Mouse (Mus musculus): ENCODE measurements around the gene Myo19.

DNA sequence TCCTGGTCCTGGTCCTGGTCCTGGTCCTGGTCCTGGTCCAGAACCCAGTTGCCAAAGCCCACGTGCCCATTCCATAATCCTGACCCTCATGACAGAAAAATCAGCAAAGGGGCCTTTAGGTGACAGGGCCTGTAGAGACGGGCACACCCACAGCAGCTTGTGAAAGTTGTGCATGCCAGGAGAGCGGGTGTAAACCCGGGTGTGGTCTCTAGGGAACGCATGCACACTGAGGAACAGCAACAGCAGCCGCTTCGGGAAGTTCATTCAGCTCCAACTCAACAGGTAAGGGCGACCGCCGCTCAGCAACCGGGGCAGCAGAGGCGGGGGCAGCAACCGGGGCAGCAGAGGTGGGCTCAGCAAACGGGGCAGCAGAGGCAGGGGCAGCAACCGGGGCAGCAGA lies 13.2 kb downstream of the Myo19 start:
- TF ChIP-seq CTCF (IDR thresholded peaks at IDR 0.05; ENCODE audit: extremely low read depth, insufficient read depth, low read length) (no peak), POLR2A (IDR thresholded peaks at IDR 0.05; ENCODE audit: extremely low read depth, insufficient read depth, low read length) (no peak)
